Mouse (Mus musculus): ENCODE data around the gene Mtfmt.

Mtfmt gene

GRCm38 (mm10) chr9:65435671-65436301, at the start of gene Mtfmt:
Gene Mtfmt (plus strand): TSS chr9:65435782.
- peak; percentile 92 for DNase-seq

GRCm38 (mm10) chr9:65386373-65387140, 49.0 kb upstream of the Mtfmt start:
- no peak for DNase-seq

- no peak for DNase-seq
These were observed 44.6 kb upstream of the Mtfmt start for GRCm38 (mm10) chr9:65390752-65391612.

GRCm38 (mm10) chr9:65391613-65391964, 44.0 kb upstream of the Mtfmt start, which contains the start of gene Kbtbd13:
Gene Kbtbd13 (minus strand): TSS chr9:65391652.
- no peak for DNase-seq

GRCm38 (mm10) chr9:65392638-65393364, 42.8 kb upstream of the Mtfmt start:
- DNase-seq = peak; percentile 37

- no peak for DNase-seq
These were observed 42.0 kb upstream of the Mtfmt start for GRCm38 (mm10) chr9:65393606-65394005.

GRCm38 (mm10) chr9:65394360-65394759, 41.2 kb upstream of the Mtfmt start:
- no peak for DNase-seq

- no peak for DNase-seq
These were observed 37.3 kb upstream of the Mtfmt start, which contains the start of gene Rasl12 for GRCm38 (mm10) chr9:65398279-65398678. Gene Rasl12 (plus strand): TSS chr9:65398506.

- DNase-seq = no peak
These were observed 35.6 kb upstream of the Mtfmt start for GRCm38 (mm10) chr9:65399934-65400333.

- peak; percentile 61 for DNase-seq
These were observed 31.0 kb upstream of the Mtfmt start for GRCm38 (mm10) chr9:65404331-65405183.

GRCm38 (mm10) chr9:65405184-65405449, 30.5 kb upstream of the Mtfmt start:
- no peak for DNase-seq

GRCm38 (mm10) chr9:65407327-65407726, 28.3 kb upstream of the Mtfmt start:
- DNase-seq = no peak

- no peak for DNase-seq
These were observed 27.7 kb upstream of the Mtfmt start for GRCm38 (mm10) chr9:65407861-65408260.

GRCm38 (mm10) chr9:65408871-65409295, 26.7 kb upstream of the Mtfmt start:
- no peak for DNase-seq

GRCm38 (mm10) chr9:65410378-65410777, 25.2 kb upstream of the Mtfmt start:
- DNase-seq = no peak

- no peak for DNase-seq
These were observed 24.3 kb upstream of the Mtfmt start for GRCm38 (mm10) chr9:65411326-65411725.

GRCm38 (mm10) chr9:65417738-65418137, 17.8 kb upstream of the Mtfmt start:
- no peak for DNase-seq

- DNase-seq = no peak
These were observed 15.9 kb upstream of the Mtfmt start for GRCm38 (mm10) chr9:65419633-65420032.

GRCm38 (mm10) chr9:65422760-65423501, 12.7 kb upstream of the Mtfmt start, which contains the start of gene Slc51b:
Gene Slc51b (minus strand): TSS chr9:65422955.
- no peak for DNase-seq

GRCm38 (mm10) chr9:65424393-65424792, 11.2 kb upstream of the Mtfmt start:
- DNase-seq = no peak

GRCm38 (mm10) chr9:65427511-65427910, 8.1 kb upstream of the Mtfmt start:
- no peak for DNase-seq
